Mouse (Mus musculus) right cerebral cortex, postnatal 14 days (tissue): ENCODE results near the gene Gpr39.

ENCODE experiments used
- DNase-seq: peaks from one replicate; pipeline ENCODE4 v3.0.0; 2022

The Gpr39 gene

GRCm38 (mm10) chr1:125821101-125821500 lies 144.3 kb downstream of the Gpr39 start:
- no peak for DNase-seq

- DNase-seq = no peak
These were observed 146.8 kb downstream of the Gpr39 start for GRCm38 (mm10) chr1:125823611-125824010.

DNA sequence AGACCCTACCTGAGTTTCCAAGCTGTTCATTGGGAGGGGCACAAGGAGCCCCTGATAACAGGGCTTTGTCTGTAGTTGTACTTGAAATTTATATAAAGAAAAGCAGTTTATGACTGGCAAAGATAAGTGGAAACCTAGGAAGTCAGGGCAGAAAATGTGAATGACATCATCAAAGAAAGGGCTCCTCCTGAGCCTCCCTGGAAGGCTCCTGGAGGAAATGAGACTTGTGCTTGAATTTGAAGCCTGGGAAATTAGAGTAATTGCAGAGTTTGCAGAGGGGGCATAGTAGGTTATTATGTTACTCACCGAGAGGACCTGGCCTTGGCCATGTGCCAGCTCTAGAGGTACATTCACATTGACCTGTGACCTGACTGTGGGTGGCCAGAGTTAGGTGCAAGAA lies 160.7 kb downstream of the Gpr39 start:
- no peak for DNase-seq

DNA sequence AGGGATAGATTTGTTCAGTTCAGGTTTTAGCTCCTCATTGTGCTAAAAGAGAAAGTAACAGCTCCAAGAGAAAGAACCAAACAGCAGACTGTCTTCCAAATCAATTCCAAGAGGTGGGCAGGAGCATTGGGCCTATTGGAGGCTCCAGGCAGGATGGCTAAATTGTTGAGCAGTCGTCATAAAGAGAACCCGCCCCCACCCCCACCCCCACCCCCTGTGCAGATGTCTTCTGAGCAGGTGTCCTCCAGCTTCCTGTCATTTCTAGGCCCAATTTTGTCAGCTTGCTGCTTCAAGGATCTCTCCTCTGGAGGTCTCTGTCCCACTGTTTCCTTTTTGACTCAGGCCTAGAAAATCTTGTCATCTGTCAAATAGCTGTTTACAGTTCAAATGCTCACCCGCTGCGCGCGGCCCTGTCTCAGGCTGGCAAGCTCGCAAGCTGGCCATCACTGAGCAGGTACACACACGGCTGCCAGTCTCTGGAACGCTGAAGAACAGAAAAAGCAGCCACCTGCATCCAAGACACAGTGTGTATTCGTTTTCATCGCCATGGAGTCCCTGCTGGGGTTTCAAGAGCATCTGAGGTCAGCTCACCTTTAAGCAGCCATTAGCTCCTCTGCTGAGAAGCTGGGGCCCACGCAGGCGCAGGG lies 163.1 kb downstream of the Gpr39 start:
- no peak for DNase-seq

DNA sequence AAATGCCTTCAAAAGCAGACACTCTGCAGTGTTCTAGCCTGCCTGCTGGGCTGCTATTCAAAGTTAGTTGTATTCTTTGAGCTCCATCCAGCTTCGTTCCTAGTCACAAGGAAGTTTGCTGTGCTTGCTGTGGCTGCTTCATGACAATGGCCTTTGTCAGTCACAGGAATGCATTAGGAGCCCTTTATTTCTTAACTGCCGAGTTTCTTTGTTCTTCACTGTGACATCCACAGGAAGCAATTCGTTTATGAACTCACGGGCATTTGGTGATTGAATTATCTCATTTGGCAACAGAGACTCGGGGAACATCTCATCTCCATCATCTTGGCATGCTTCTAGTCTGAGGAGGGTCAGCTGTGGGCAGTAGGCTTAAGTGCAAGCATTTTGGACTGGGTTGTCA lies 177.9 kb downstream of the Gpr39 start:
- DNase-seq = no peak

GRCm38 (mm10) chr1:125858631-125859030 lies 181.8 kb downstream of the Gpr39 start:
- peak; percentile 16 for DNase-seq

DNA sequence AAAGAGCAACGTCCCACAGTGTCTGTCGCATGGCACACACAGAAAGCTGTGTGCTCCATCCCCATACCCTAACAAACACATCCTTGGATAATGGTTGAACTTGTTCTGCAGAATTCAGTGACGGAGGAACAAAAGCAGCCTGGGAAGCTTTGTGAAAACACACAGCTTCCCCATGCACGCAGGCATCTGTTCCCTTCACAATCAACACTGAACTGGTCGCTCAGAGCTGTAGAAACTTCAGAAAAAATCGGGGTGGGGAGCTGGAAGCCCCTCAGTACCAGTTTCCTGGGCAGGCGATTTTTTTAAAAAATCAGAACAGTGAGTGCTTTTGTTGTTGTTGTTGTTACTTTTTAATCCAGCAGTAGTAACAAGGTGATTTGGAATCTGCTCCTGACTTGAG lies 193.3 kb downstream of the Gpr39 start:
- DNase-seq = no peak

GRCm38 (mm10) chr1:125893158-125893557 lies 216.4 kb downstream of the Gpr39 start:
- DNase-seq = no peak

- DNase-seq = peak; percentile 38
These were observed 233.5 kb downstream of the Gpr39 start for GRCm38 (mm10) chr1:125910211-125910870.

GRCm38 (mm10) chr1:125910871-125911265 lies 234.1 kb downstream of the Gpr39 start:
- no peak for DNase-seq

DNA sequence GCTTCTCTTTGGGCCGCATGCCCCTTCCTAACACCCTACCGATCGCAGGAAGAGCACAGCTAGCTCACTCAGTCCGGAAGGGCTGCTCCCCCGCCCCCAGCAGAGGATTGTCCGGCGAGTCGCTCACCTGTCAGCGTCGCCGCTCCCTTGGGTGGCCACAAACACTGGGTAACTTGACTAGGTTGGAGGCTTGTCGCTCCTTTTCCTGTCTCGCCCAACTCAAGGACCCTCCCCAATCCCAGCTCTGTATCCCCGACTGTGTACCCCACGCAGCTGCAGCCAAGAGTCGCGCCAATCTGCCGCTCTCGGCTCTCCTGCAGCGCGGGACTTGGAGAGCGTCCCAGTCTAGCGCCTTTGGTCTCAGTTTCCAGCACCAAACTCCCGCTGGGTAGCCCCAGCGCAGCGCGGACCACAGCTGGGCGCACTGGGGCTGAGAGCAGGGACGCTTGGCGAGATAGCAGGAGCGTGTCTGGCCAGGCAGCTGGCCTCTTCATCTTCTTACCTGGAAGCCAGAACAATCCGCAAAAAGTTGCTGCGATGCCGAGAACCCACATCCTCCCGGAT lies 234.6 kb downstream of the Gpr39 start:
- DNase-seq = peak; percentile 56

- peak; percentile 32 for DNase-seq
These were observed 235.2 kb downstream of the Gpr39 start for GRCm38 (mm10) chr1:125911901-125912445.

GRCm38 (mm10) chr1:125912601-125913600 lies 236.1 kb downstream of the Gpr39 start, which contains the start of gene Lypd1:
Lypd1 (minus strand) TSS chr1:125913101.
- DNase-seq = no peak

DNA sequence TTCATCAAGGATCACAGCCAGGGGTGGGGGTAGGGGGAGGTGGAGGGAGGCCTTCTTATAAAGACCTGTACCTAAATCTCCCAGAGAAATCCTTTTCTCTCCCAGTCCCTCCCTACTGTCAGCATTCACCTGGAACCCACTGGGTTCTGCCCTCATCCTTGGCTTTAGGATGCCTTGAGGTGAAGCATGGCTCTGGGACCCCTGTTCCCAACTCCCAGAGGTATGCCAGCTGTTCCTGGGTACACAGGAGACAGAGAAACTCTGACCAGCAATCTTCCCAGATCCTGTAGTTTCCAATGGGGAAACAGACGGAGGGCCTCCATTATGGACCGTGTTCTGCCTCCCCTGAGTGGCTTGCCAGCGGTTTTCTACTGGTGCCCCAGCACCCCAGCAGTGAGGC lies 243.9 kb downstream of the Gpr39 start:
- DNase-seq = no peak

DNA sequence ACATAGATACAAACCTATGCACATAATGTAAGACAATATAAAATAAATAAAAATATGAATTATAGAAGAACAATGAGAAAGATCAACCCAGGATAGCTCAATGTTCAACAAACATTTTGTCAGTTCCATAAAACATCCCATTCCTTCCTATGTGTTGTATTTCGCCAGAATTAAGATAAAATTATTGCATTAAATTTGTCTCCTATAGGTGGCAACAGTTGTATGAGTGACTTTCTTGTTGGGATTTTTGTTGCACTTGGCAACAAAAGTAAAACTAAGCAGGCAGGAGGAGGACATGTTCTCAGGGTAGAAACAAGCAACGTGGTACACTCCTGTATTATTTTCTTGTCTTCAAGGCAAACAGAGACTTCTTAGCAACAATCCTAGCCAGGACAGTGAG lies 246.3 kb downstream of the Gpr39 start:
- DNase-seq = no peak
